19 mouse cellular contexts compared by ENCODE assay signal in genomic region chr11:29795106-29795505, GRCm38 (mm10). TPM values are rescaled to one million over a fixed set of nuclear protein-coding genes. Genes with fewer than 3 reads are reported as not detected.
A peak's percentile ranks its signal among the peaks of the same experiment; 100 is the strongest.
DNase-seq lines count a peak whose midpoint lies in the region; TF ChIP-seq lines count a peak whose summit lies in the region.
"Had no signal": no experiment of that assay in that cellular context is flagged by ENCODE, and none has a peak within 500 bp of the region (broad histone marks: within the 10 kb centered on the region; RNA-seq: fewer than 3 reads in every experiment).

No protein-coding gene starts in this region.

- no peak overlapping the region for H3K4me3 ChIP-seq in heart, embryonic 10.5 days
- H3K4me3 ChIP-seq in kidney, adult 2 months (ENCODE audit: insufficient read depth, low read depth, low read length): no peak overlapping the region
- H3K4me3 ChIP-seq: embryonic facial prominence, embryonic 10.5 days; erythroblast, embryonic 14.5 days; hindbrain, embryonic 12.5 days; limb, embryonic 12.5 days; midbrain, embryonic 10.5 days had no signal

- H3K36me3 ChIP-seq in heart, embryonic 10.5 days: no peaks in the 10 kb centered on the region
- H3K36me3 ChIP-seq in kidney, adult 2 months (ENCODE audit: control insufficient read depth, insufficient read depth, low read length): no peaks in the 10 kb centered on the region
- H3K36me3 ChIP-seq: embryonic facial prominence, embryonic 10.5 days; hindbrain, embryonic 12.5 days; limb, embryonic 12.5 days; midbrain, embryonic 10.5 days had no signal

- TF ChIP-seq POLR2A in kidney, adult 2 months (IDR thresholded peaks at IDR 0.05; ENCODE audit: low read depth, low read length): no peak

- peaks cover 16% of the 10 kb centered on the region for H3K4me1 ChIP-seq in heart, embryonic 10.5 days
- H3K4me1 ChIP-seq in kidney, adult 2 months (ENCODE audit: control insufficient read depth, insufficient read depth, low read length): no peaks in the 10 kb centered on the region
- H3K4me1 ChIP-seq: embryonic facial prominence, embryonic 10.5 days; hindbrain, embryonic 12.5 days; midbrain, embryonic 10.5 days had no signal

- no peaks in the 10 kb centered on the region for H3K9me3 ChIP-seq in heart, embryonic 10.5 days
- H3K9me3 ChIP-seq: embryonic facial prominence, embryonic 10.5 days; hindbrain, embryonic 12.5 days; limb, embryonic 12.5 days; midbrain, embryonic 10.5 days had no signal

- no peak for TF ChIP-seq CTCF in kidney, adult 2 months (conservative IDR thresholded peaks at IDR 0.05; ENCODE audit: insufficient read depth, insufficient read length, low read depth, low read length)

- no peaks in the 10 kb centered on the region for H3K27me3 ChIP-seq in heart, embryonic 10.5 days (ENCODE audit: insufficient read depth, poor library complexity, severe bottlenecking)
- H3K27me3 ChIP-seq in kidney, adult 2 months (replicated peaks; ENCODE audit: control insufficient read depth, insufficient read depth, low read length): no peaks in the 10 kb centered on the region
- H3K27me3 ChIP-seq: hindbrain, embryonic 12.5 days; limb, embryonic 12.5 days had no signal

- 0 out of 2 replicates have a peak overlapping the region, but pooled peaks have one; percentile 17 for H3K27ac ChIP-seq in heart, embryonic 10.5 days
- no peak overlapping the region for H3K27ac ChIP-seq in kidney, adult 2 months (ENCODE audit: insufficient read depth, low read depth, low read length)
- H3K27ac ChIP-seq: embryonic facial prominence, embryonic 10.5 days; hindbrain, embryonic 12.5 days; limb, embryonic 12.5 days; liver, embryonic 14.5 days; midbrain, embryonic 10.5 days had no signal

- DNase-seq in heart, embryonic 10.5 days (ENCODE audit: low spot score): no peak
- DNase-seq in heart, postnatal 10 days: no peak
- peak; percentile 60 to 73 for DNase-seq in frontal cortex, postnatal 36 days (ENCODE audit: low spot score in 2 of 2)
- DNase-seq in layer of hippocampus, postnatal 36 days: peak; percentile 69 to 70
- peak; percentile 72 for DNase-seq in right cerebral cortex, postnatal 25 days
- no peak for DNase-seq in kidney, adult 18-20 months
- no peak for DNase-seq in kidney, adult 2 months
- DNase-seq: adrenal gland, postnatal 25 days; cerebellum, postnatal 25 days; gastrocnemius, postnatal 36 days; kidney, postnatal 25 days; lung, postnatal 10 days had no signal

- intact Hi-C loops in heart, postnatal 10 days (cut with DNase I): no loop called here

- 55% methylated on average over 6 of the region's 6 CpGs for WGBS in heart, embryonic 10.5 days
- 86% methylated on average over 6 of the region's 6 CpGs for WGBS in kidney, adult 2 months

RNA-seq across cellular contexts. Expression of gene 4931440F15Rik, which starts 30.4 kb away (rescaled TPM):
- 0.39 and 0.45 TPM in 2 replicates for polyA plus RNA-seq in heart, embryonic 10.5 days (2016; fragmentation: Nextera tagmentation; extraction: Ambion mirVana)
- total RNA-seq in heart, postnatal 10 days (2021): 1 to 10 TPM; 1.5 to 1.8 TPM
- total RNA-seq in layer of hippocampus, postnatal 36 days (2021): 1 to 10 TPM; 1.9 to 3.6 TPM
- polyA plus RNA-seq in kidney, adult 2 months (2012; rRNA removed): 0.05 and 0.15 TPM in 2 replicates
- polyA plus RNA-seq: activated CD4-positive, CD25-positive, alpha-beta regulatory T cell, adult 4 months; erythroblast, embryonic 14.5 days had no signal

Comparison
In these comparisons a context has a peak if more than half of its experiments do, and no peak if none do; other contexts are left out.
1. DNase-seq: peak in frontal cortex, postnatal 36 days (2 of 2), layer of hippocampus, postnatal 36 days (2 of 2) and right cerebral cortex, postnatal 25 days (single experiment); none in heart, embryonic 10.5 days (single experiment), heart, postnatal 10 days (0 of 2), kidney, adult 18-20 months (single experiment) and kidney, adult 2 months (single experiment).